Mouse (Mus musculus): Measurements from ENCODE around the gene Slco3a1.

GRCm38 (mm10) chr7:74365623-74366022 lies 189.0 kb downstream of the Slco3a1 start:
- TF ChIP-seq EP300 (IDR thresholded peaks at IDR 0.05; ENCODE audit: low read depth) (no peak), CTCF (IDR thresholded peaks at IDR 0.05; ENCODE audit: low read depth) (no peak)
